Comparison of ENCODE assay signal across 18 mouse cellular contexts in genomic region chr10:59011415-59011814, GRCm38 (mm10).
DNase-seq lines count a peak whose midpoint lies in the region; ATAC-seq and TF ChIP-seq lines count a peak whose summit lies in the region.
"Had no signal": no experiment of that assay in that cellular context is flagged by ENCODE, and none has a peak within 500 bp of the region (broad histone marks: within the 10 kb centered on the region; RNA-seq: fewer than 3 reads in every experiment).

No protein-coding gene starts in this region.

- H3K4me3 ChIP-seq in forebrain, embryonic 15.5 days: no peak overlapping the region
- H3K4me3 ChIP-seq in forebrain, embryonic 12.5 days (replicated peaks): no peak overlapping the region
- H3K4me3 ChIP-seq in forebrain, postnatal 0 days (ENCODE audit: low read depth, low read length): no peak overlapping the region
- no peak overlapping the region for H3K4me3 ChIP-seq in forebrain, embryonic 13.5 days
- no peak overlapping the region for H3K4me3 ChIP-seq in layer of hippocampus, adult 2 months
- H3K4me3 ChIP-seq in liver, embryonic 12.5 days: no peak overlapping the region
- H3K4me3 ChIP-seq: embryonic facial prominence, embryonic 10.5 days; embryonic facial prominence, embryonic 12.5 days had no signal

- H3K4me2 ChIP-seq in forebrain, embryonic 15.5 days (replicated peaks): no peak overlapping the region
- no peak overlapping the region for H3K4me2 ChIP-seq in forebrain, embryonic 12.5 days
- no peak overlapping the region for H3K4me2 ChIP-seq in forebrain, postnatal 0 days (ENCODE audit: low read depth)
- no peak overlapping the region for H3K4me2 ChIP-seq in forebrain, embryonic 13.5 days
- H3K4me2 ChIP-seq in liver, embryonic 12.5 days: no peak overlapping the region
- H3K4me2 ChIP-seq: embryonic facial prominence, embryonic 12.5 days had no signal

- H3K9me3 ChIP-seq in forebrain, embryonic 15.5 days: no peaks in the 10 kb centered on the region
- H3K9me3 ChIP-seq in forebrain, embryonic 12.5 days: no peaks in the 10 kb centered on the region
- H3K9me3 ChIP-seq in forebrain, postnatal 0 days (ENCODE audit: low read length): no peaks in the 10 kb centered on the region
- no peaks in the 10 kb centered on the region for H3K9me3 ChIP-seq in forebrain, embryonic 13.5 days (replicated peaks)
- no peaks in the 10 kb centered on the region for H3K9me3 ChIP-seq in liver, embryonic 12.5 days (replicated peaks)
- H3K9me3 ChIP-seq: embryonic facial prominence, embryonic 10.5 days; embryonic facial prominence, embryonic 12.5 days had no signal

- TF ChIP-seq CTCF in forebrain, postnatal 0 days (IDR thresholded peaks at IDR 0.05; ENCODE audit: low read depth): no peak
- TF ChIP-seq CTCF in layer of hippocampus, adult 2 months (conservative IDR thresholded peaks at IDR 0.05): peak; percentile 25

- H3K27ac ChIP-seq in forebrain, embryonic 15.5 days (replicated peaks): no peak overlapping the region
- no peak overlapping the region for H3K27ac ChIP-seq in forebrain, embryonic 12.5 days
- no peak overlapping the region for H3K27ac ChIP-seq in forebrain, postnatal 0 days (ENCODE audit: low read depth, low read length)
- no peak overlapping the region for H3K27ac ChIP-seq in forebrain, embryonic 13.5 days
- H3K27ac ChIP-seq in layer of hippocampus, adult 2 months: no peak overlapping the region
- no peak overlapping the region for H3K27ac ChIP-seq in liver, embryonic 12.5 days
- H3K27ac ChIP-seq: embryonic facial prominence, embryonic 10.5 days; embryonic facial prominence, embryonic 12.5 days had no signal

- no peaks in the 10 kb centered on the region for H3K4me1 ChIP-seq in forebrain, embryonic 15.5 days
- no peaks in the 10 kb centered on the region for H3K4me1 ChIP-seq in forebrain, embryonic 12.5 days
- H3K4me1 ChIP-seq in forebrain, postnatal 0 days (ENCODE audit: insufficient read depth): no peaks in the 10 kb centered on the region
- peaks cover 4% of the 10 kb centered on the region; the same call in 1 of the 2 replicates for H3K4me1 ChIP-seq in forebrain, embryonic 13.5 days
- no peaks in the 10 kb centered on the region for H3K4me1 ChIP-seq in liver, embryonic 12.5 days
- H3K4me1 ChIP-seq: embryonic facial prominence, embryonic 10.5 days; embryonic facial prominence, embryonic 12.5 days had no signal

- peak; percentile 50 for DNase-seq in forebrain, postnatal 0 days
- no peak for DNase-seq in layer of hippocampus, adult 2 months (ENCODE audit: low spot score in 2 of 2)
- no peak for DNase-seq in layer of hippocampus, adult 11-12 months (ENCODE audit: low spot score)
- DNase-seq in telencephalon, adult 2 months (ENCODE audit: low read depth, low spot score): peak; percentile 35
- DNase-seq: adrenal gland, adult 2 months; adrenal gland, postnatal 10 days; adrenal gland, postnatal 25 days; cerebellum, adult 11-12 months; cerebellum, adult 2 months; cerebellum, adult 9-10 months; cerebellum, postnatal 10 days; cerebellum, postnatal 25 days had no signal

- H3K9ac ChIP-seq in forebrain, embryonic 15.5 days (replicated peaks): no peak overlapping the region
- no peak overlapping the region for H3K9ac ChIP-seq in forebrain, embryonic 12.5 days
- H3K9ac ChIP-seq in forebrain, postnatal 0 days: no peak overlapping the region
- no peak overlapping the region for H3K9ac ChIP-seq in forebrain, embryonic 13.5 days
- no peak overlapping the region for H3K9ac ChIP-seq in liver, embryonic 12.5 days
- H3K9ac ChIP-seq: embryonic facial prominence, embryonic 12.5 days had no signal

- no peaks in the 10 kb centered on the region for H3K27me3 ChIP-seq in forebrain, embryonic 15.5 days
- no peaks in the 10 kb centered on the region for H3K27me3 ChIP-seq in forebrain, embryonic 12.5 days
- no peaks in the 10 kb centered on the region for H3K27me3 ChIP-seq in forebrain, postnatal 0 days (ENCODE audit: insufficient read depth, low read length)
- H3K27me3 ChIP-seq in forebrain, embryonic 13.5 days: no peaks in the 10 kb centered on the region
- H3K27me3 ChIP-seq in liver, embryonic 12.5 days (replicated peaks): no peaks in the 10 kb centered on the region
- H3K27me3 ChIP-seq: embryonic facial prominence, embryonic 12.5 days had no signal

- peak; percentile 64; the same call in 1 of the 2 replicates for ATAC-seq in forebrain, embryonic 15.5 days (replicated peaks)
- ATAC-seq in forebrain, embryonic 12.5 days (ENCODE audit: low FRiP score): no peak
- ATAC-seq in forebrain, postnatal 0 days: peak; percentile 80
- no peak for ATAC-seq in forebrain, embryonic 13.5 days
- ATAC-seq in liver, embryonic 12.5 days: no peak

- WGBS in forebrain, embryonic 15.5 days: 86% methylated on average over 7 of the region's 7 CpGs
- WGBS in forebrain, embryonic 12.5 days: 92% methylated on average over 7 of the region's 7 CpGs
- WGBS in forebrain, postnatal 0 days: 80% methylated on average over 7 of the region's 7 CpGs
- WGBS in forebrain, embryonic 13.5 days: 90% methylated on average over 7 of the region's 7 CpGs
- WGBS in liver, embryonic 12.5 days (ENCODE audit: insufficient replicate concordance): 77% methylated on average over 7 of the region's 7 CpGs

- H3K36me3 ChIP-seq in forebrain, embryonic 15.5 days: no peaks in the 10 kb centered on the region
- no peaks in the 10 kb centered on the region for H3K36me3 ChIP-seq in forebrain, embryonic 12.5 days (replicated peaks)
- H3K36me3 ChIP-seq in forebrain, postnatal 0 days (ENCODE audit: insufficient read depth): no peaks in the 10 kb centered on the region
- no peaks in the 10 kb centered on the region for H3K36me3 ChIP-seq in forebrain, embryonic 13.5 days (ENCODE audit: poor library complexity, severe bottlenecking)
- H3K36me3 ChIP-seq in liver, embryonic 12.5 days: no peaks in the 10 kb centered on the region
- H3K36me3 ChIP-seq: embryonic facial prominence, embryonic 10.5 days; embryonic facial prominence, embryonic 12.5 days had no signal

Comparison
In these comparisons a context has a peak if more than half of its experiments do, and no peak if none do; other contexts are left out.
1. ATAC-seq: peak in forebrain, embryonic 15.5 days (single experiment) and forebrain, postnatal 0 days (single experiment); none in forebrain, embryonic 12.5 days (single experiment), forebrain, embryonic 13.5 days (single experiment) and liver, embryonic 12.5 days (single experiment).
2. DNase-seq: peak in forebrain, postnatal 0 days (single experiment) and telencephalon, adult 2 months (single experiment); none in layer of hippocampus, adult 2 months (0 of 2) and layer of hippocampus, adult 11-12 months (single experiment).